ENCODE assay signal across 5 mouse cellular contexts in genomic region chr16:91075423-91075822, GRCm38 (mm10). TPM values are rescaled to one million over a fixed set of nuclear protein-coding genes. Genes with fewer than 3 reads are reported as not detected.
"Had no signal": no experiment of that assay in that cellular context is flagged by ENCODE, and none has a peak within 500 bp of the region (broad histone marks: within the 10 kb centered on the region; RNA-seq: fewer than 3 reads in every experiment).

No protein-coding gene starts in this region.

RNA-seq across cellular contexts. Expression of gene 4932438H23Rik, which starts 19.5 kb away (rescaled TPM):
- total RNA-seq: heart, postnatal 25 days had no signal
- polyA plus RNA-seq: heart, embryonic 12.5 days; heart, embryonic 13.5 days; heart, embryonic 16.5 days; intestine, embryonic 14.5 days had no signal
